Mouse (Mus musculus) urinary bladder, postnatal 25 days (tissue): ENCODE results near the gene Rint1.

ENCODE experiments used
- DNase-seq: peaks from one replicate; pipeline ENCODE4 v3.0.0; 2022; ENCODE audit warnings: low spot score

Rint1 gene

DNA sequence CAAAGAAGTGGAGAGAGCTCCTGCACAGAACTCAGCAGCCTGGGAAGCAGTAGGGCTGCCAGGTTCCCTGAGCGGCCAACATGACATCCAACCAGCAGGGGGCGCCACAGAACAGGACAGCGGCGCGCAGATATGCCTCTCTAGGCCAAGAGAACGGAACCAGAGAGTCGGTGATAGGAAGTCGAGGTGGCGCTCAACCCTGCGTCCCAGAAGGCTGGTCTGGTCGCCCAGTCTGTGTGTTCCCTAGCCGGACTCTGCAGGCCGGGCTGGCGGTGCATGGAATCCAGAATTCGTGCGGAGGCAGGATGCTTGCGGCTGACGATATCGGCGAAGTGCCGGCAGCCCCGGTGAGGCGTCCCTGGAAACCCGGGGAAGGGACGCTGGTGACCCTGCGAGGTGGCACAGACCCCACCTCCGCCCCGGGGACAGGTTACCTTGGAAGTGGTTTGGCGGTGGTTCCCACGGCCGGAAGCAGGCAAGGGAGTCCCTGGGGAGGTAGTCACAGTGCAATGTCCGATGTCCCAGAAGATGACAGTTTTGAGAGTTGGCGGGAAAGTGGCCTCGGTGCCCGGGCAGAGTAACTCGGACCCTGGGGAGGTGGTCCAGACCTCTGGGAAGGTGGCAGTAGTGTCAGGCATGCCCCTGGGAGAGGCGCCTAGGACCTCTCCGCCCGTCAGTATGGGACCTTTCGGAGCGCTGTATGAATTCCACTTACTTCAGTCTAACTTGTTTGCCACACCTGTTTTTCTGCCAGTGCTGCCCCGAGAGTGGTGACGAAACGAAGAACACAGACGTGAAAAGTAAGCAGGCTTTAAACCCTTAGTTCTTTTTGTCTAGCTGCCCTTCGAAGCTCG is at the start of gene Rint1:
TSS of gene Rint1 (plus strand) at position 176 of the 854 bp plus-strand sequence.
- peak; percentile 99 for DNase-seq

GRCm38 (mm10) chr5:23743261-23743660 is 44.2 kb upstream of the Rint1 start:
- no peak for DNase-seq

GRCm38 (mm10) chr5:23749882-23750281 is 37.6 kb upstream of the Rint1 start:
- DNase-seq = no peak

DNA sequence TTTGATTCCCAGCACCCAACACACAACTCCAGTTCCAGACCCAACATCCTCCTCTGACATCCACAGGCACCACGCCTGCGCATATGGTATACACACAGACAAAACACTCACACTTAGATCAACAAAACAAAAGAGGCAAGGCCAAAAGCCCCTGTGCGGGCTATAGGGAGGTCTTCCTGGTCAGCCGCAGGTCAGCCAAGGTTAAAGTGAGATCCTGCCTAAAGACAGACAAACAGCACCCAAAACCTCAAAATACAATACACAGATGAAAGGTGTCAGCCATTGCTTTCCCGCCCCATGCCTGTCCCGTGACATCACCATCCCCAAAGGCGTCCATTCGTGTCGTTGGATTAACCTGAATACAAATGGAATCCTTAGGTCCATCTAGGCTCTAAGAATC is 31.9 kb upstream of the Rint1 start:
- no peak for DNase-seq

- no peak for DNase-seq
These were observed 31.1 kb upstream of the Rint1 start for GRCm38 (mm10) chr5:23756368-23756767.

DNA sequence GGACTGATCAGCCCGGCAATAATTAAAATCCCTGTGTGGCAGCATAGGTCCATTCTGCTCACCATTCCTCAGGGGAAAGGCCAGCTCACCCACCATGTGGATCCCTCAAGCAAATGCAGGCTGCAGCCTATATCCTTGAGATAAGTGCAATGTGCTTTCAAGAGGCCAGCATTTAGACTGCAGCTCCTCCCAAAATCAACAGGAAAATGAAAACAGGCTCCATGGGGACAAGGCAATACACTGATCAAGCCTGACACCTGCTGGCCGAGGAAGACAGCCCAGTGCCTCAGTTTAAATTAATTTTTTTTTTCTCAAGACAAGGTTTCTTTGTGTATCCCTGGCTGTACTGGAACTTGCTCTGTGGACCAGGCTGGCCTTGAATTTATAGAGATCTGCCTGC is 28.9 kb upstream of the Rint1 start:
- no peak for DNase-seq

GRCm38 (mm10) chr5:23762531-23762930 is 25.0 kb upstream of the Rint1 start:
- DNase-seq = no peak

DNA sequence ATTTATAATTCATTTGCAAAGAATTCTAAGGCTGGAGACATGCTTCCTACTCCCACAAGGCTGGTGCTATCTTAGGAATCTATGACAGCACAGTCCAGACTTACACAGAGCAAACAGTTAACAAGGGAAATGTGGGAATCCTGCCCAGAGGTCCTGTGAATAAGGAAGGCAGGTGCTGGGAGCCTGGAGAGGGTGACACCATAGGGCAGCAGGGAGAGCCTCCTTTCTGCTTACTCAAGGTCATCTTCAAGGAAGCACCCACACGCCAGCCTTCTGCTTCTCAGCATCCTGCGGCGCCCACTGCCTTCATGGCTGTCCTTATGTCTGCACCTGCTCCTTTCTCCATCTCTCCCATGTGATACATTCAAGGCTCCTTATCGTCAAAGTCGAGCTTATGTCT is 23.0 kb upstream of the Rint1 start:
- DNase-seq = no peak

- no peak for DNase-seq
These were observed 16.4 kb upstream of the Rint1 start for GRCm38 (mm10) chr5:23771105-23771504.

GRCm38 (mm10) chr5:23774186-23774585 is 13.3 kb upstream of the Rint1 start:
- no peak for DNase-seq

DNA sequence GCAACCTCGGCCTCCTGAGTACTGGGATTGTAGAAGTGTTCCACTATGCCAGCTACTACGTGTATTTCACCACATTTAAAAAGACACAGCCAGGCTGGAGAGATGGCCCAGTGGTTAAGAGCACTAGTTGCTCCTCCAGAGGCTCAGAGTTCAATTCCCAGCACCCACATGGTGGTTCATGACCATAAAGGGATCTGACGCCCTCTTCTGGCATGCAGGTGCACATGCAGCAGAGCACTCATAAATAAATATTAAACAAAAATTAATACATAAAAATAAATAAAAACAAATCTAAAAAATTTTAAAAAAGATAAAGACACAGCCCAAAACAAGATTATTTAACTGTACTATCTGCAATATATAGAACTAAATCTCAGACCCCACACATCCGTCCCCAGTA is 7.0 kb upstream of the Rint1 start:
- no peak for DNase-seq

DNA sequence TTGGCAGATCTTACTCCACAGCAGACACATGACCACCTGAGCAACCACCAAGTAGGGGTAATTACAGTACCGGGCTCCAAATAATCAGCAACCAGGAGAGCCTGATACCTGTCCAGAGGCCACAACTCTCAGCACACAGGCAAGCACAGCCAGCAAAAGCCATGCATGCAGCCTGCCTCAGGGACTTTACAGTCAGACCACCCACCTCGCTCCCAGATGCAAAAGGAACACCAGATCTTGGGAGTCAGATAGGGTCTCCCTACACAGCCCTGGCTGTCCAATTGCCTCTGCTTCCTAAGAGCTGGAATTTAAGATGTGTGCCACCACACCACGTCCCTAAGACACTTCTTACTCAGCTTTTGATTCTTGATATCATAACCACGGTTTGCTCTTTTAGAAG is 6.3 kb upstream of the Rint1 start:
- no peak for DNase-seq

DNA sequence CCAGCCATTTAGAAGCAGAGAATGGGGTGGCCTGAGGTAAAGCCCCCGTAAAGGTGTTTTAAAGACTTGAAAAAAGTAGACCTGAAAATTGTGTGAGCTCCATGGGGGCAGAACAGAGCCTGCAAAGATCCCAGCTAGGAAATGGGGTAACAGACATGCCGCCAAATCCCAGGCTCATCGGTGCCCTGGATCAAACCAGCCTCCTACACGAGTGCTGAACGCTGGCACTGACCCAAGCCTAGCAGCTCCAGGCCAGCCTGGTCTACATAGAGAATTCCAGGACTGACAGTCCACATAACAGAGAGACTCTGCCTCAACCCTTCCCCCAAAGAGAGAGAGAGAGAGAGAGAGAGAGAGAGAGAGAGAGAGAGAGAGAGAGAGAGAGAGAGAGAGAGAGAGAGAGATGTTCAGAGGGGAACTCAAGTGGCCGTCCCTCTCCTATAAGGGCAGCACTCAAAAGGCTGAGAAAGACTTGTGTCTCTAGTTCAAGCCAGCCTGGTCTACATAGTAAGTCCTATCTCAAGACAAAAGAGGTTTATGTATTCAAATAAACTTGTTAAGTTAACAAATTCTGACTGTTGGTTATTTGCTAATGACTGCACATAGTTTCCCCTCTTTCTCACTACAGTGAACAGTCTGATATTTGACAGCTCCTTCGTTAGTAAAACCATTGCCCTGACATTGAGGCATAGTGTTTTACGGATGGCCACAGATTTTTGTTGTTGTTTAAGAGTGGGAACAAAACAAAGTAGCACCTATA is 5.3 kb upstream of the Rint1 start:
- DNase-seq = no peak

- DNase-seq = peak; percentile 81
These were observed 4.3 kb upstream of the Rint1 start, which contains the start of gene Pus7 for GRCm38 (mm10) chr5:23782931-23783877. Pus7 (minus strand) TSS chr5:23783711.

DNA sequence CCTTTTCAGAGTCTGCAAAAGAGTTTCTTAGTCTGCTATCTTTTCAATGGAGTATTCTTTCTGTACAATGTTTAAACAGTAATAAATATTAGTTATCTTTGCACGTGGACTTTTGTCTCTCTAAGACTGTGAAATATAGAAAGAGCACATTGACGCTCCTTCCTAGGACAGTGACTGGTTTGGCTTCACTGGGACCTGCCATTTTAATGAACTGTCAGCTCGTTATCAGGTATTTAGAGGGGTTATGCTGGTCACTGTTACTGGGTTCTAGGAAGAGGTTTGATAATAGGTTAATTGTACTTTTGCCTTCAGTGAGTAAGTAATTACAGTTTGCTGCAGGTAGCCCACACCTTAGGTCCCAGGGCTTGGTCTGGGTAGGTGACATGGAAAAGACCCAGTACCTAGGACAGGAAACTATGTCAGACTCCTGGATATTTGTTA is 899 bp downstream of the Rint1 start:
- DNase-seq = no peak

DNA sequence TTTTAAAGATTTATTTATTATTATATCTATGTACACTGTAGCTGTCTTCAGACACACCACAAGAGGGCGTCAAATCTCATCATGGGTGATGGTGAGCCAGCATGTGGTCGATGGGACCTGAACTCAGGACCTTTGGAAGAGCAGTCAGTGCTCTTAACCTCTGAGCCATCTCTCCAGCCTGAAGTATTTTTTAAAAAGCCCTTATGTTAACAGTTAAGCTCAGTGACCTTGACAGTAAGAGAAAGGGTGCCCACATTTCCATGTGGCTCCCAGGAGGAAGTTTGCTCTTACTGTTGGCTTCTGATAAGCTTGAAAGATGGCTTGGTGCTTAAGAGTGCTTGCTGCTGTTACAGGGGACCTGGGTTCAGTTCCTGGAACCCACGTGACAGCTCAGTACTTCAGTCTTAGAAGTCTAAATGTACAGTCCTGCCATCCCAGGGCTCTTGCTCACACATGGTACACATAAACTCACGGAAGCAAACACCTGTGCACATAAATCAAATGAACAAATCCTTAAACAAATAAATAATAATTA is 1.6 kb downstream of the Rint1 start:
- no peak for DNase-seq

- DNase-seq = no peak
These were observed 5.2 kb downstream of the Rint1 start for GRCm38 (mm10) chr5:23792726-23793125.

GRCm38 (mm10) chr5:23814841-23815240 is 27.3 kb downstream of the Rint1 start:
- no peak for DNase-seq

DNA sequence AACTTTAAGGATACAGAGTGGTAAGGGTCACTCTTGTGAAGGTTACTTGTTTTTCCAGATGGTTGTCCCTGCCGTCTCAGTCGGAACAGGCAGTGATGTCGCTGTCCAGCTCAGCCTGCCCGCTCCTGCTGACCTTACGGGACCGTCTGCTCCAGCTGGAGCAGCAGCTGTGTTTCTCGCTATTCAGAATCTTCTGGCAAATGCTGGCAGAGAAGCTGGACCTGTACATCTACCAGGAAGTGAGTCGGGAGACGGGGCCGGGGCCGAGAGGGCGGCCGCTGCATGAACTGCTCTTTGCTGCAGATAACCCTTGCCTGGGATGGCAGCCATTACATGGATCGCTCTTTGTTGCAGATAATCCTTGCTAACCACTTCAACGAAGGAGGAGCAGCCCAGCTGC is 29.2 kb downstream of the Rint1 start:
- no peak for DNase-seq

GRCm38 (mm10) chr5:23822306-23822705 is 34.8 kb downstream of the Rint1 start:
- no peak for DNase-seq

GRCm38 (mm10) chr5:23824171-23824733 is 36.7 kb downstream of the Rint1 start:
- DNase-seq = no peak
